Mouse (Mus musculus): ENCODE data around the gene Polr1c.

Polr1c gene

DNA sequence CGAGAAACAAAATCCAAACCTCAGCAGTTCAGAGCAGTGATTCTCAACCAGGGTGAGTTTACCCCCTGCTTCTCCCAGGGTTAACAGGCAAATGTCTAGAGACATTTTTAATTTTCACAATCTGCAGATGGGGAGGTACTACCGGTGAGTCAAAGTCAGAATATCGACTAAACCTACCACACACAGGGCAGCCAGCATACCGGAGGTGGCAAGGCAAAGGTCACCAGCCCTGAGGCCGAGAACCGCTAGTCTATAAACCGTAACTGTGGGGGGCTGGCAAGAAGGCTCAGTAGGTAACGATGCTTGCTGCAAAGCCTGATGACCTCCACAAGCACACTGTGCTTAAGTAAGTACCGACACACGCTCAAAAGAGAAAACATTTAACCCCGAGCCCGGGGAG, 17.6 kb upstream of the Polr1c start:
- no peak for DNase-seq

DNA sequence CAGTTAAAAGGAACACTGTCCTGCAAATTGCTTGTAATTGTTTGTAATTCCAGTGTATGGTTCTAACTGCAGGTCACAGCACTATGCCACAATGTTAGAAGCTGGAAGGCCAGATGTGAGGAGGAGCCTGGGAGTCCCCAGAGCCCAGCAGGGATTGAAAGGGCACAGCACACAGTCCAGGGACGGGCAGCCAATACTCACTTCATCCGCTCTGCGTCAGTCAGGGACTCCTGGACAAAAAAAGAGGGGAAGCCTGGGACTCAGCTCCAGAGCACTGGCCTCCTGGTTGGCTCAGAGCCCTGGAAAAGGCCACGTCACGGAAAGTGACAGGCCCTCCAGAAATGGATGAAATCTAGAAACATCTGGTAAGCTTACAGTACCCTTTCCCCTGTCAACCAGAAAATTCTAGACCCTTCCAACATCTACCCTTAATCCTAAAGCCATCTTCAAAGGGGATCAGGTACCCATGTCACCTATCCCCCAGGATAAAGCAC, 14.4 kb upstream of the Polr1c start:
- DNase-seq: no peak

DNA sequence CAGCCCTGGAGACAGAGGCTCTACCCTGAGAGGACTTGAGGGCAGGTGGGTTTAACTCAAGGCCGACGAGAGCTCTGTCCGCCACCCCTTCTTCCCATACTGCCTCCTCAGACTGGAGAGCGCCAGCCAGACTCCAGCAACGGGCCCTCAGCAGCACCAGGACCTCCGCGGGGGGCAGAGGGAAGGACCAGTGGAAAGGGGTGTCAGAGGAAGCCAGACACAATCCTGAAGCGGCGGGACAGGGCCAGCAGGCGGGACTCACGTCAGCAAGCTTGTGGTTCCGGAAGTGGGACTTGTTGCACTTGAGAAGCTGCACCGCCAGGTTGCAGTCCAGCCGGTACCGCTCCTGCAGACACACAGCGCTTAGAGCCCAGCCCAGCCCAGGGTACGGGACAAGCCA, 11.8 kb upstream of the Polr1c start:
- no peak for DNase-seq

DNA sequence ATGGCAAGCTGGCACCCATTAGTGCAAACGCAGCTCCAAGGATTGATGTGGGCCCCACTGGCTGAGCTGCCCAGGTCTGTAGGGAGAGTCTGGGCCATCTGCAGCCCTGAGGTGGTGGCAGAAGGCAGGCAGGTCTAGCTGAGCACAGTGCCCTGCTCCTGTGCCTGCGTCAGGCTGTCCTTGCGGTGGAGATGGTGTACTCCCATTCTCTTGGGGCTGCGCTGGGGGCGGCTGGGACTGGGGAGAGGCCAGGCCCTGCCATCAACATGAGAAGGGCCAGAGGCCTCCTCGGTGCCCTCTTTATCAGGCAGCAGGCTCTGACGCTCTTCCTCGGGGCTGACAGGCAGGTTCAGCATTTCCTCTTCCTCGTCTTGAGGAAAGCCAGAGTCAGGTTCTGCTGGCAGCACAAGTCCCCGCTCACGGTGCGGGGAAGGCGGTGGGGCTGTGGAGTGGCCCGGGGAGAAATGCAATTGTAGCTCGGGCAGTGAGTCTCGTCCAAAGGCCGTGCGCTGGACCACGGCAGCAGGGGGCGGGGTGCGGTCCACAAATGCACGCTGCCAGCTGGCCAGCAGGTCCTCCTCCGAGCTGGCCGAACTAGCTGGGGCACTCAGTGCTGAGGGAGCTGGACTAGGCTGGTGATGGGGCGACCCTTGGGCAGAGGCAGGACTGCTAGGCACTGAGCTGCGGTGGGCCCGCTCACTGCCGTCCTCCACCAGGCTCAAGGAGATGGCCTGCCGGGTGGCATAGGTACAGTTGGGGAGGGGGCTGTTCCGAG, 10.6 kb upstream of the Polr1c start:
- no peak for DNase-seq

DNA sequence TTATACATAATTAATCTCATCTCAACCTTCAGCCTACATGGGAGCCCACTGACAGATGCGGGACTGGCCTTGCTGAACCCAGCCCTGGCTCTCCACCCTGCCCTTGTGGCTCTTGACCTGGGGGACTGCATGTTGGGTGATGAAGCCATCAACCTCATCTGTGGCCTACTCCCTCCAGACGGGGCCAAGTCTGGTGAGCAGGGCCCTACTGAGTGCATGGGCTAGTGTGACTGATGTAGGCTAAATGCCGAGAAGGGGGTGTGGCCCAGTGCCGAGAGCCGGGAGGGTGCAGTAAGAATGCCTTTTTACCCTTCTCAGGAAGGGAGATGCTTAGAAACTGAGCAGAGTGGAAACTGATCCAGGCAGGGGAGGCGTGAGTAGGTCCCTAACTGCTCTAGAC, 7.3 kb upstream of the Polr1c start:
- DNase-seq: no peak

DNA sequence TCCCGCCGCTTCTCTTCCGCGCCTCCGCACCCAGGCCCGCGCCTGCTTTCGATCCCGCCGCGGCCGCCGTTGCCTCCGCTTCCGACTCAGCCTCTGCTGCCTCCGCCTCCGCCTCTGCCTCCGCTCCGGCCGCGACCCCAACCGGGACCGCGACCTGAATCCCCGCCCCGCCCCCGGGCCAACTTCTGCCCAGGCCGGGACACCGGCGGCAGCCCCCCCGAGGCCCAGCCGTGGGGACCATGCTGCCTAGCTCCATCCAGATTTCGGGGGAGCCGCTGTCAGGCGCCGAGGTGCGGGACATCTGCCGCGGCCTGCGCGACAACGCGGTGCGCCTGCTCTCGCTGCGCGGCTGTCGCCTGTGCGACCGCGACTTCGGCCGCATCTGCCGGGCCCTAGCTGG, 6.3 kb upstream of the Polr1c start:
- peak in 1 of 2 experiments; percentile 55 for DNase-seq

DNA sequence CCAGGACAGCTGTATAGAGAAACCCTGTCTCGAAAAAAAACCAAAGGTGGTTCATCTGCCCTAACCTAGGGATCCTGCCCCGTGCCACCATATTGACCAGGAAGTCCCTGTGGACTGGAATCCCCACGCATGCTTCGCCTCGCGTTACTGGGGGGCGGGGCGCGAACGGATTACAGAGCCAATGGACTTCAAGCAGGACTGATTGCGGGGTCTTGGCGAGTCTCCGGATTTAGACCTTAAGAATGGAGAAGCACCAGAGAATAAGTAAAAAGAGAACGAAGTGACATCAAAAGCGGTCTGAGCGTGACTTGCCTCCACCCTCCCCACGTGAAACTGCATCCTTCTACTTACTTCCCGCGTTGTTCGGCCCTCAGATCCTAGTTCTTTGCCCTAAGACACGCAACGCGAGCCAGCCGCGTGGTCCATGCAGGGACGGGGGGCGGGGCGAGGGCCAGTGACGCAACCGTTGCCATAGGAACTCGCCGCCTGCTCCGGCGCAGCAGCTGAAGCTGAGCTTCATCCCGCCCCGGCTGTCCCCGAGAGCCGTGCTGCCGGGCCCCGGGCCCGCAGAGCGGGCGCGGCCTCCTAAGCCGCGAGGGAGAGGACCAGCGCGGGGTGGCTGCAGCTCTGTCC, 5.7 kb upstream of the Polr1c start, which contains the start of gene Lrrc73:
Lrrc73 (plus strand) TSS at position 80 of the 633 bp plus-strand sequence.
- peak; percentile 96 to 97 for DNase-seq

DNA sequence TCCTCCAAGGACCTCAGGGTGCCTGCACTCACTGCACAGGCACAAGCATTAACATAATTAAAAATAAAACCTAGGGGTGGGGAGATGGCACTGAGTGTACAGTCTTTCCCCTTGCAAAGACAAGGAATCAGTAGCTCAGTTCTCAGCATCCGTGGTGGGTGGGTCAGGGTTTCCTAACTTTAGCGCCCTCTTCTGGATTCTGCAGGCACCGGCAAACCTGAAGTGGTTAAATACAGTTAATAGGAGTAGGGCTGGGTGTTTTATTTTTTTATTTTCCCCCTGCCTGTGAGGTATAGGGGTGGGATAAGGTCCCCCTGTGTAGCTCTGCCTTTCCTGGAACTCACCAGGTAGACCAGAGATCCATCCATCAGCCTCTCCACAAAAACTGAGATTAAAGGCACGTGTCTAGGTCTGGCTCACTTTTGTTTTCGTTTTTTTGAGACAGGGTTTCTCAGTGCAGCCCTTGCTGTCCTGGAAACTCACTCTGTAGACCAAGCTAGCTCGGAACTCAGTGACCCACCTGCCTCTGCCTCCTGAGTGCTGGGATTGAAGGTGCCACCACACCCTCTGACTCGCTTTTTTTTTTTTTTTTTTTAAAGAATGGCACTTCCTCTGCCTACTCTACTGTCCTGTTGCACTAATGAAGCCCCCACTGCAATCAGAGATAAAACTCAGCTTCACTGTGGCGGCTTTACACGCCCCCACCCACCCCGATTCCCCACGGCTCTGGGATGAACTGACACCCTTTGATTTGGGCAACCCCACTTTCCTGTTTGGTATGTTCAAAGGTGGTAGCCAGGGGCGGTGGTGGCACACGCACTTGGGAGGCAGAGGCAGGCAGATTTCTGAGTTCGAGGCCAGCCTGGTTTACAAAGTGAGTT, 5.0 kb upstream of the Polr1c start:
- DNase-seq: peak; percentile 43 to 69

DNA sequence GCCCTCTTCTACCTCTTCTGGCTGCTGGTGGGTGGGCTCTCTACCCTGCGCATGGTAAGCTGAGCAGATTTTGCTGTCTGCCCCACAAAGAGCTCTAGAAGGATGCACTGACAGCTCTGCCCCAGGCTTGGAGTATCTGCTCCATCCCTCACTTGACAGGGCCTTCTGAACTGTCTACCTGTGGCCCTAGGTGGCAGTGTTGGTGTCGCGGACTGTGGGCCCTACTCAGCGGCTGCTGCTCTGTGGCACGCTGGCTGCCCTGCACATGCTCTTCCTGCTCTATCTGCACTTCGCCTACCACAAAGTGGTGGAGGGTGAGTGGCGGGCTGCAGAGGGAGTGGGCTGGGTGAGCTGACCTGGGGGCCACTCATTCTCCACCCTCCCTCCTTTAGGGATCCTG, 3.3 kb upstream of the Polr1c start:
- DNase-seq: peak in 1 of 2 experiments; percentile 32

DNA sequence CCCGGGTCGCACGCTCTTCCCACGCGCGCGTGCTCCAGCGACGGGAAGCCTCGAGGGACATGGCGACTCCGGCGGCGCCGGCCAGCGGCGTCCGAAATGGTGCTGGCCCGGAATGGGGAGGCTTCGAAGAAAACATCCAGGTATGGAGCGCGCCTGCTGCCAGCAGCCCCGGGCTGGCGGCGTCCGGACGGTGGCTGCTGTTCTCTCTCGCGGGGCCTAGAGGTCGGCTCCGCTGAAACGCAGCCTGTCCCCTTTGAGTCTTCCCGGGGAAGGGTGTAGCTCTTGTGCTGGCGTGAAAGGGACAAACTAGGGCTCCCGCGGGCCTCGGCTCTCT, 302 bp upstream of the Polr1c start:
- DNase-seq: no peak

DNA sequence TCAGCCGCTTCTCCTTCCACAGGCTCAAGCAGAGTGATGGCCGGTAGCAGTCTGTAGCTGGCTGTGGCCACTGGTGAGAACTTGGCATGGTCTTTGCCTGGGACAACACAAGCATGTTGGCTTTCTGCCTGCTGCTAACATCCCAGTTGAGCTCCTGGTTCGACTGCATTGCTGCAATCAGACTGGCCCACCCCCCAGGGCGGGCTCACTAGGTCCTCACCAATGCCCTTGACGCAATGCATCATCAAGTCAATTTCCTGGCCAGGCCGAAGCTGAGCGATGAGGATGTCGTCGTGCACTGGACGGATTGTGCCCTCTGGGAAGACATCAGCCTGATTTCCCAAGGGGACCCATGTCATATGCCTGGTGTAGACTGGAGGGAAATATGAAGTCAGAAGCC, 3.3 kb downstream of the Polr1c start:
- DNase-seq: no peak

DNA sequence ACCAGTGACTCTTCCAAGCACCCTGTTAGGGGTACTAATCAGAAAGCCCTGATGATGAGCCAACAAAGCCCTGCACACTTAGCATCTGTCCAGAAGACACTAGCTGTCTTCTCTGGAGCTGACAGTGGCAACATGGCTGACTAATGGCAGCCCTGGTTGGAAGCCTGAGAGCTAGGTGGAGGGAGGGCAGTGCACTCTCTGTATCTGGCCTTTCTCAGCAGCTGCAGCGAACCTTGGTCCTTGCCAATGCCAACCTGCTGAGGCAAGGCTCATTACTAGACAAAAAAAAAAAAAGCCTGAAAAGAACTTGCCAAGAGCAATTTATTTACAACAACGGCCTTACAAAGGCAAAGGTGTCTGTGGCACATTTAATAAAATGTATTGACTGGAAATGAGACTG, 4.2 kb downstream of the Polr1c start:
- no peak for DNase-seq

DNA sequence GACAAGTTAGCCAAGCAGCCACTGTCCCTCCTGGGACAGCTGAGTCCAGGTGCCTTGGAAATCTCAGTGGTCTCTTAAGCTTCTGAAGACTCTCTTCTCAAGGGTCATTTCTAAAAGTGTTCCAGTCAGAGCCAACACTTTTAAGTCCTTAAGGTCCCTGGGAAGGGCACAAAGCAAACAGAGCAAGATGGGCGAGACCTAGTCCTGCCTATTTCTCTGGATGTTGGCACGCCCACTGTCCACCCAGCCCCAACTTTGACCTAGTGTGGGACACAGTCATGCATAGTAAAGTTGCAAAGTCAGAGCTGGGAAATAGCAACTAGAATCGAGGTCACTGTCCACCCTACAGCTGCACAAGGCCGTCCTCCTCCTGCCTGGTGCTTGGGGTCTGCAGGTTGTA, 4.9 kb downstream of the Polr1c start:
- DNase-seq: no peak

DNA sequence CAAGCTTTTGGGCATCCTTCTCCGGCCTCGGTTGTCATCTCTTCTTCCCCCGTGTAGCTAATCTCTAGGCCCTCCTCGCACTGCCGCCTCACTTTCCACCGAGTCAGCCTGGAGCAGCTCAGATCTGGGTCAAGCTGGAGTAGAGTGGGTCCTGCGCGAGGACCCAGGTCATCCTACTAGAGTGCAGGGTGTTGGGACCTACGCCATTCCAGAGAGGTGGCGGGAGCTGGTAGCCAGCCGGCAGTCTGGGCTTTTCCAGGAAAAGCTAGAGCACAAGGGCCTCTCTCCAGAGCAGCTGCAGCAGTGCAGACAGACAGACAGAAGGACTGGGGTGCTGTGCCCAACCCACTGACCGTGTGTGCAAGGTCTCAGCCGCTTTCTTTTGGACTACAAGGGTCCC, 5.6 kb downstream of the Polr1c start:
- DNase-seq: no peak

DNA sequence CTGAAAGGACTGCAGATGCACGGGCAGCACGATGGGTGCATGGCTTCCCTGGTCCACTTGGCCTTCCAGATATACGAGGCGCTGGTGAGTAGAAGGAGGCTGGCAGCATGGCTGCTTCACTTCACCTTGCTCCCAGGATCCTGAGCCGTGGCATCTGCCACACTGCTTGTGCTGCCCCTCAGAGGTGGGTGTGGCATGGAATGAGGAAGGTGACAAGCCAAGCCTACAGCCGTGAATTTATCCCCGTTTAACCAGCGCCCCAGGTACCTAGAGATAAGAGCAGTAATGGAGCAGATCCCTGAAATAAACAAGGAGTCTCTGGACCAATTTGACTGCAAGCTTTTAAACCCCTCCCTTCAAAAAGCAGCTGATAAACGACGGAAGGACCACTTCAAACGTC, 6.4 kb downstream of the Polr1c start:
- no peak for DNase-seq

DNA sequence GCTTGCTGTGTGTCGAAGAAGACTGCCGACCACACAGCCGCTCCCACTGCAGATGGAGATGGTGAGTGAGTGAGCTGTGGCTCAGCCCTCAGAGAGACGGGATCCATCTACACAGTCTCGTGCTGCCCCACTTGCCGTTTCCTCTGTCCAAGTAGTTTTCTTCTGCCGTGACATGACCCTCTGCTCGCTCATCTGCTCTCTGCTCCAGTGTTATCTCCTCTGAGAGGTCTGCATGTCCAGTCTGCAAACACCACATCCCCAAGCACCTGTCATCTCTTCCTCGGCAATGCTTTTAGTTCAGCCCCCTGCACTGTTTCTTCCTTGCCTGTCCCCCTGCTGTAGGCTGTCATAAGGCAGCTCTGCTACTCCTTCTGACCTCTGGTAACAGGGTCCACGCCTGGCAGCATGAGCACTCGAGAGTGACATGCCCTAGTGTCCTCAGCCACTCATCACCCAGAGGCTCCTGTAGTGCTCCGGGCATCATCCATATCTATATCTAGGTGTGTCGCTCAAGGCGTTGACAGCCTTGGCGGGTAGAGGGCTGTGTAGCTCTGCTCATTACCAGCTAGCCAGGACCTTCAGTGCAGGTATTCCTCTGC, 8.2 kb downstream of the Polr1c start:
- DNase-seq: no peak

DNA sequence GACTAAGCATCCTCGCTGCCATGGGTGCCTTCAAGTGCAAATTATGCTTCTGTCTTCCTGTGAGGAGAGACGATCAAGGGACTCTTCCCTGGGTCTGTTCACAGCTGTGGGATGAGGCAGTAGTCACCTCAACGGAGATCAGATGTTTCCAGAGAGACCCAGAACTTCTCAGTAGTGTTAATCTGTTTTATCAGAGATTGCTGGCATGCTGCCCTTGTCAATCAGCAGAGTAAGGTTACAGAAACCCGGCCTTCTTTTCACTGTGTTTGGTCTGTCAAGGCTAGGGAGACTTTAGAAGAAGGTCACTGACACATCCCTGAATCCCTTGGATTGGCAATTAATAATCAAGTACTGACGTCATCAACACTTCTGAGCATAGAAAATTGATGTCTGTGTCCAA, 10.4 kb downstream of the Polr1c start:
- no peak for DNase-seq

DNA sequence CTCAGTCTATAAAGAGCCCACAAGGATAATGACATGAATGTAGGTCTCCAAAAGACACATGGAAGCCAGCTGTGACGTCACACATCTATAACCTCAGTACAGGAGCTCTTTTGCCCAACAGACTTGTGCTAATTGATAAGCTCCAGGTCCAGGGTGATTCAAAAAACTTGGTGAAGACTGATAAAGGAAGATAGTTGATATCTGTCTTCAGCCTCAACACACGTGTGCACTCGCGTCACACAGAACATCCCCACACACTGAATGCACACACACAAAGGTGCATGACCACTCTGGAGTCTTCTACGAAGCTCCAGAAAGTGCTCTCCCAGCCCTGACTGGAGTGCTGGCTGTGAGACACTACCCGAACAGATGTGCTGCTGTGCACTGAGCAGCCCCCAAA, 10.8 kb downstream of the Polr1c start:
- no peak for DNase-seq

DNA sequence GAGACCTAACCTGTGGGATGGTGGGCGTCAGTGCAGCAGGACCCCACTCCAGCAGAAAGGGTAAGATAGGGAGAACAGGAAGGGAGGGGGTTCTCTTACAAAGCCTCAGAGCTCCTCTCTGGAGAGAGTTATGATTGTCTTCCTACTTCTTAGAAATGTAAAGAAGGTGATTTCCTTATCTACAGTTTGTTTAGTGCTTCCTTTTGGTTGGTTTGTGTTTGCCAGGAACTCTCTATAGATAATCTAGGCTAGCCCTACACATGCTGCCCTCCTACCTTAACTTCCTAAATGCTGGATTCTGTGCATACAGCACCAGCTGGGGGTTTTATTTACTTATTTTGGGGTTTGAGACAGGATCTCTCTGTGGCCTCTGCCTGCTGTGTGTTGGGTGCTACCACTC, 11.8 kb downstream of the Polr1c start:
- no peak for DNase-seq

DNA sequence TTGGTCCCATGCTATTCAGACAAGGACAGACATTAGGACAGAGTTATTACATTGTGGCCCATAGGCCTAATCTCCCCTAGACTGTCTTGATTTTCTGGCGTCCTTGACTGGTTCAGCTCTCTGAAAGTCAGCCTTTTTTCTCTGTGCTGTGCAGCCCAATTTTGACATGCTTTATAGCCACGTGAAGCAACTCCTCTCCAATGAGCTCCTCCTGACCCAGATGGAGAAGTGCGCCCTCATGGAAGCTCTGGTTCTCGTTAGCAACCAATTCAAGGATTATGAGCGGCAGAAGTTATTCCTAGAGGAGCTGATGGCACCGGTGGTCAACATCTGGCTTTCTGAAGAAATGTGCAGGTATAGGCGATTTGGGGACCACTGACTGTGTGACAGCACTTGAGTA, 20.3 kb downstream of the Polr1c start:
- no peak for DNase-seq

DNA sequence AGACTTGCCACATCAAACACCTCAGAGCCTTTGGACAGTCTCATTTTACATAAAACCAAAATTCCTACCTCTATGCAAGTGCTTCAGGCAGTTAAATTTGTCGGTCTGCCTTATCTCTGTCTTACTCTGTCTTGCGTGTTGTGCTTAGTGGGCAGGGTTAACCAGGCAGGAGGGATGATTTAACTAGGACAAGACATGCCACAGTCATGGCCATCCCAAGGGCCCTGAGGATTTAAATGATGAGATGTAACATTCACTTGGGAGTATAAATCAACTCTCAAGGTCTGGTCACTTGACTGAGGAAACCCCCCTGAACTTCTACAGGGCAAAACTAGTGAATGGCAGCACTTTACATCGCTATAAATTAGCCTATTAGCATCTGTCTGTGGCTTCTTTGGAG, 26.3 kb downstream of the Polr1c start:
- no peak for DNase-seq

DNA sequence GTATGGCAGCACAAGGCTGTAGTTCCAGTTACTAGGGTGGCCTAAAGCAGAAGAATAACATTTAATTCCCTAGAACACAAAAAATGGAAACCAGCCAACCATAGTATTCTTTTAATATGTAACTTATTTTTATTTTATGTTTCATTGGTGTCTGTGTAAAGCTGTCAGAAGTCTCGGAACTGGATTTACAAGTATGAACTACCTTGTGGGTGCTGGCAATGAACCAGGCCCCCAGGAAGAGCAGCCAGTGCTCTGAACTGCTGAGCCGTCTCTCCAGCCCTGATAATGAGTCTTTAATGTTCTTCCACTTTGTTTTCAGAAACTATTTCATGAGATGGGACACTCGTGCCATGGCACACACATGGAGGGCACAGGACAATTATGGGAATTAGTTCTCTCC, 37.3 kb downstream of the Polr1c start:
- no peak for DNase-seq

DNA sequence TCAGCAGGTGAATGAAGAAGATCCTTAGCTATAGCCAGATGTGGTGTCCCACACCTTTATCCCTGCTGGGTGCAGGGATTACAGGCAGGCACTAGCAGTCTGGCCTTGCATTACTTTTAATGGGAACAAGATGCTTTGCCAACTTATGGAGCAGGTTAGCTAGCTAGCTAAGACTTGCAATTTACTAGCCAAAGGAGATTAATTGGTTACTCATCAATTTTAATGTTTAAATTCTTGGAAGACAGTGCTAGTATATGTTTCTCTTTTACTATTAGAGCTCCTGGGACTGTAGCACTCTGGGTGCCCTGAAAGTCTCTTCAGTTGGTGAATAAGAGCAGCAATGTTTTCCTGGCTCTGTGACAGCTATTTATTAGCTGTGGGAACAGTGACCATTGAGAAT, 41.2 kb downstream of the Polr1c start:
- no peak for DNase-seq

Data from cerebellum, postnatal 14 days (tissue).